23 mouse cellular contexts compared by ENCODE assay signal in genomic region chr11:65054216-65054615, GRCm38 (mm10).
A peak's percentile ranks its signal among the peaks of the same experiment; 100 is the strongest.
DNase-seq lines count a peak whose midpoint lies in the region; ATAC-seq lines count a peak whose summit lies in the region.
"Had no signal": no experiment of that assay in that cellular context is flagged by ENCODE, and none has a peak within 500 bp of the region (broad histone marks: within the 10 kb centered on the region; RNA-seq: fewer than 3 reads in every experiment).

No protein-coding gene starts in this region.

- H3K4me1 ChIP-seq in heart, embryonic 10.5 days = peaks cover 40% of the 10 kb centered on the region
- H3K4me1 ChIP-seq in limb, embryonic 10.5 days = peaks cover 6% of the 10 kb centered on the region
- H3K4me1 ChIP-seq: intestine, embryonic 15.5 days had no signal

- 74% methylated on average over 5 of the region's 5 CpGs for WGBS in heart, embryonic 10.5 days
- 81% methylated on average over 5 of the region's 5 CpGs for WGBS in limb, embryonic 10.5 days

- H3K4me3 ChIP-seq in heart, embryonic 10.5 days = no peak overlapping the region
- no peak overlapping the region for H3K4me3 ChIP-seq in limb, embryonic 10.5 days
- H3K4me3 ChIP-seq: embryonic facial prominence, embryonic 12.5 days; embryonic facial prominence, embryonic 15.5 days; gastrocnemius, adult 2 months; heart, embryonic 13.5 days; hindbrain, embryonic 10.5 days; hindbrain, embryonic 13.5 days; intestine, embryonic 15.5 days had no signal

- no peaks in the 10 kb centered on the region for H3K27me3 ChIP-seq in heart, embryonic 10.5 days (ENCODE audit: insufficient read depth, poor library complexity, severe bottlenecking)
- H3K27me3 ChIP-seq in limb, embryonic 10.5 days (ENCODE audit: low read depth, poor library complexity, severe bottlenecking) = no peaks in the 10 kb centered on the region
- H3K27me3 ChIP-seq: embryonic facial prominence, embryonic 12.5 days; embryonic facial prominence, embryonic 15.5 days; heart, embryonic 13.5 days; hindbrain, embryonic 13.5 days; intestine, embryonic 15.5 days had no signal

- DNase-seq in cerebellum, adult 9-10 months = peak; percentile 46
- peak; percentile 58 for DNase-seq in heart, embryonic 10.5 days (ENCODE audit: low spot score)
- no peak for DNase-seq in heart, postnatal 4 days
- peak; percentile 10 for DNase-seq in limb, embryonic 10.5 days (ENCODE audit: low spot score)
- DNase-seq in adrenal gland, postnatal 25 days = no peak
- DNase-seq: adrenal gland, adult 2 months; adrenal gland, postnatal 14 days; forebrain, postnatal 0 days; gastrocnemius, adult 2 months; gastrocnemius, postnatal 14 days; heart, adult 18-20 months; kidney, adult 11 months; kidney, adult 8-10 months had no signal

- H3K27ac ChIP-seq in heart, embryonic 10.5 days = no peak overlapping the region
- H3K27ac ChIP-seq in limb, embryonic 10.5 days = no peak overlapping the region
- H3K27ac ChIP-seq: embryonic facial prominence, embryonic 12.5 days; embryonic facial prominence, embryonic 15.5 days; gastrocnemius, adult 2 months; heart, embryonic 13.5 days; hindbrain, embryonic 10.5 days; hindbrain, embryonic 13.5 days; intestine, embryonic 15.5 days had no signal

- peaks cover under 1% of the 10 kb centered on the region; the same call in 1 of the 2 replicates for H3K36me3 ChIP-seq in heart, embryonic 10.5 days
- no peaks in the 10 kb centered on the region for H3K36me3 ChIP-seq in limb, embryonic 10.5 days
- H3K36me3 ChIP-seq: embryonic facial prominence, embryonic 12.5 days; embryonic facial prominence, embryonic 15.5 days; hindbrain, embryonic 10.5 days; hindbrain, embryonic 13.5 days; intestine, embryonic 15.5 days had no signal

- no peaks in the 10 kb centered on the region for H3K9me3 ChIP-seq in heart, embryonic 10.5 days
- no peaks in the 10 kb centered on the region for H3K9me3 ChIP-seq in limb, embryonic 10.5 days (replicated peaks)
- H3K9me3 ChIP-seq: embryonic facial prominence, embryonic 12.5 days; embryonic facial prominence, embryonic 15.5 days; heart, embryonic 13.5 days; hindbrain, embryonic 10.5 days; hindbrain, embryonic 13.5 days; intestine, embryonic 15.5 days had no signal

- ATAC-seq in cerebellum, adult (ENCODE audit: insufficient number of reproducible peaks, low FRiP score, low TSS enrichment) = no peak
- ATAC-seq: CD4-positive, CD25-positive, alpha-beta regulatory T cell, adult 4 months; forebrain, embryonic 14.5 days; forebrain, postnatal 0 days; hindbrain, embryonic 16.5 days; intestine, embryonic 15.5 days had no signal

Comparison
In these comparisons a context has a peak if more than half of its experiments do, and no peak if none do; other contexts are left out.
1. DNase-seq: peak in cerebellum, adult 9-10 months (single experiment), heart, embryonic 10.5 days (single experiment) and limb, embryonic 10.5 days (single experiment); none in heart, postnatal 4 days (single experiment) and adrenal gland, postnatal 25 days (single experiment).